16 mouse cellular contexts compared by ENCODE assay signal in the genomic region with DNA sequence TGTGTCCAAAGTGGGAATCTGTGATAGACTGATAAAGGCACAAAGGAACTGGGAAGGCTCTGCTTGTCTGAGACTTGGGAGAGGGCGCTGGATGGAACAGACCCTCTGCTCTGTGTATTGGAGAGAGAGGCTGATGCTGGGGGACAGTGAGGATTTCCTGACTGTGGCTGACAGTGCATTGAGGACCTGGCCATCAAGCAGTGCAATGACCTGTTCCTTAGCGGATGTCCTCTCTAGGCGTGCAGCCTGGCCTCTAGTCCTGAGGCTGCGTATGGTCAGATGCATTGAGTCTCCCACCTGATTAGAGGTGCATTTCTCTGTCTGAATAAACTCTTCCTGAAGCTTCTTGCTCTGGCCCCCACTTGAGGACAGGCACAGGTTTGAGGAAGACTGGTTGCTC.
DNase-seq lines count a peak whose midpoint lies in the region; ATAC-seq and TF ChIP-seq lines count a peak whose summit lies in the region.
"Had no signal": no experiment of that assay in that cellular context is flagged by ENCODE, and none has a peak within 500 bp of the region (broad histone marks: within the 10 kb centered on the region; RNA-seq: fewer than 3 reads in every experiment).

No protein-coding gene starts in this region.

- H3K4me1 ChIP-seq in heart, embryonic 11.5 days (ENCODE audit: control insufficient read depth, insufficient read depth, low read length), result peaks cover 3% of the 10 kb centered on the region; the same call in 1 of the 2 replicates
- peaks cover 18% of the 10 kb centered on the region; the same call in 1 of the 2 replicates for H3K4me1 ChIP-seq in forebrain, embryonic 14.5 days (ENCODE audit: control insufficient read depth, insufficient read depth, low read length)
- no peaks in the 10 kb centered on the region for H3K4me1 ChIP-seq in hindbrain, postnatal 0 days (ENCODE audit: insufficient read depth, low read length)
- H3K4me1 ChIP-seq in neural tube, embryonic 14.5 days (ENCODE audit: control insufficient read depth, insufficient read depth, low read length), result peaks cover 23% of the 10 kb centered on the region
- H3K4me1 ChIP-seq: intestine, embryonic 15.5 days; limb, embryonic 15.5 days; lung, embryonic 15.5 days; stomach, embryonic 15.5 days had no signal

- no peak for TF ChIP-seq CTCF in hindbrain, postnatal 0 days (IDR thresholded peaks at IDR 0.05; ENCODE audit: low read depth)

- no peak for ATAC-seq in heart, embryonic 11.5 days (replicated peaks; ENCODE audit: insufficient number of reproducible peaks, low FRiP score, low TSS enrichment)
- no peak for ATAC-seq in forebrain, embryonic 14.5 days
- no peak for ATAC-seq in hindbrain, postnatal 0 days
- no peak for ATAC-seq in neural tube, embryonic 14.5 days (ENCODE audit: low read depth)
- ATAC-seq: intestine, embryonic 15.5 days had no signal

- H3K27ac ChIP-seq in heart, embryonic 11.5 days (ENCODE audit: low read depth, low read length), result no peak overlapping the region
- no peak overlapping the region for H3K27ac ChIP-seq in forebrain, embryonic 14.5 days (ENCODE audit: low read depth, low read length)
- peak overlapping the region; percentile 82; the same call in 1 of the 2 replicates for H3K27ac ChIP-seq in hindbrain, postnatal 0 days
- H3K27ac ChIP-seq in neural tube, embryonic 14.5 days (ENCODE audit: low read depth, low read length), result peak overlapping the region; percentile 69; the same call in 1 of the 2 replicates
- H3K27ac ChIP-seq: heart, embryonic 15.5 days; intestine, embryonic 15.5 days; limb, embryonic 15.5 days; lung, embryonic 15.5 days; stomach, embryonic 15.5 days had no signal

- H3K4me3 ChIP-seq in heart, embryonic 11.5 days (ENCODE audit: low read depth, low read length), result no peak overlapping the region
- peak overlapping the region; percentile 39 for H3K4me3 ChIP-seq in forebrain, embryonic 14.5 days (ENCODE audit: low read depth, low read length)
- H3K4me3 ChIP-seq in hindbrain, postnatal 0 days (ENCODE audit: low read length), result peak overlapping the region; percentile 56
- H3K4me3 ChIP-seq in neural tube, embryonic 14.5 days (ENCODE audit: low read depth, low read length), result peak overlapping the region; percentile 44
- H3K4me3 ChIP-seq: heart, embryonic 15.5 days; intestine, embryonic 15.5 days; limb, embryonic 15.5 days; lung, embryonic 15.5 days; stomach, embryonic 15.5 days had no signal

- H3K27me3 ChIP-seq in heart, embryonic 11.5 days (ENCODE audit: control insufficient read depth, insufficient read depth, low read length), result no peaks in the 10 kb centered on the region
- no peaks in the 10 kb centered on the region for H3K27me3 ChIP-seq in forebrain, embryonic 14.5 days (replicated peaks; ENCODE audit: control insufficient read depth, insufficient read depth, low read length)
- H3K27me3 ChIP-seq in hindbrain, postnatal 0 days (ENCODE audit: insufficient read depth, low read length), result no peaks in the 10 kb centered on the region
- no peaks in the 10 kb centered on the region for H3K27me3 ChIP-seq in neural tube, embryonic 14.5 days (ENCODE audit: control insufficient read depth, insufficient read depth, low read length)
- H3K27me3 ChIP-seq: heart, embryonic 15.5 days; intestine, embryonic 15.5 days; limb, embryonic 15.5 days; lung, embryonic 15.5 days; stomach, embryonic 15.5 days had no signal

- no peak overlapping the region for H3K4me2 ChIP-seq in heart, embryonic 11.5 days
- H3K4me2 ChIP-seq in forebrain, embryonic 14.5 days (ENCODE audit: low read length), result peak overlapping the region; percentile 60
- peak overlapping the region; percentile 74 for H3K4me2 ChIP-seq in hindbrain, postnatal 0 days (ENCODE audit: low read depth, low read length)
- peak overlapping the region; percentile 70 for H3K4me2 ChIP-seq in neural tube, embryonic 14.5 days (ENCODE audit: low read depth, low read length)
- H3K4me2 ChIP-seq: heart, embryonic 15.5 days; intestine, embryonic 15.5 days; limb, embryonic 15.5 days; lung, embryonic 15.5 days; stomach, embryonic 15.5 days had no signal

- DNase-seq in heart, adult 11 months, result peak; percentile 77
- DNase-seq in forebrain, embryonic 14.5 days (ENCODE audit: low spot score), result no peak
- DNase-seq in hindbrain, postnatal 0 days (ENCODE audit: low spot score), result no peak
- no peak for DNase-seq in lung, postnatal 4 days
- DNase-seq in kidney, adult 11 months, result no peak
- no peak for DNase-seq in retina, embryonic 14.5 days (ENCODE audit: low spot score)
- DNase-seq: gastrocnemius, postnatal 25 days; kidney, postnatal 25 days; thymus, postnatal 36 days had no signal

- no peaks in the 10 kb centered on the region for H3K9me3 ChIP-seq in heart, embryonic 11.5 days (replicated peaks; ENCODE audit: control insufficient read depth, low read length)
- no peaks in the 10 kb centered on the region for H3K9me3 ChIP-seq in forebrain, embryonic 14.5 days (replicated peaks; ENCODE audit: control insufficient read depth, low read length)
- H3K9me3 ChIP-seq in hindbrain, postnatal 0 days (ENCODE audit: low read length), result no peaks in the 10 kb centered on the region
- no peaks in the 10 kb centered on the region for H3K9me3 ChIP-seq in neural tube, embryonic 14.5 days (ENCODE audit: control insufficient read depth, low read length)
- H3K9me3 ChIP-seq: heart, embryonic 15.5 days; intestine, embryonic 15.5 days; limb, embryonic 15.5 days; lung, embryonic 15.5 days; stomach, embryonic 15.5 days had no signal

- no peaks in the 10 kb centered on the region for H3K36me3 ChIP-seq in heart, embryonic 11.5 days (ENCODE audit: control insufficient read depth, insufficient read depth, low read length)
- no peaks in the 10 kb centered on the region for H3K36me3 ChIP-seq in forebrain, embryonic 14.5 days (ENCODE audit: control insufficient read depth, insufficient read depth, low read length)
- H3K36me3 ChIP-seq in hindbrain, postnatal 0 days (ENCODE audit: insufficient read depth, low read length), result no peaks in the 10 kb centered on the region
- H3K36me3 ChIP-seq in neural tube, embryonic 14.5 days (ENCODE audit: control insufficient read depth, insufficient read depth, low read length), result no peaks in the 10 kb centered on the region
- H3K36me3 ChIP-seq: heart, embryonic 15.5 days; intestine, embryonic 15.5 days; limb, embryonic 15.5 days; lung, embryonic 15.5 days; stomach, embryonic 15.5 days had no signal

- WGBS in heart, embryonic 11.5 days (ENCODE audit: insufficient replicate concordance), result 76% methylated on average over 4 of the region's 4 CpGs
- 94% methylated on average over 4 of the region's 4 CpGs for WGBS in forebrain, embryonic 14.5 days
- 71% methylated on average over 4 of the region's 4 CpGs for WGBS in hindbrain, postnatal 0 days
- 73% methylated on average over 4 of the region's 4 CpGs for WGBS in neural tube, embryonic 14.5 days

- no peak overlapping the region for H3K9ac ChIP-seq in heart, embryonic 11.5 days (ENCODE audit: low read depth, low read length)
- peak overlapping the region; percentile 64 for H3K9ac ChIP-seq in forebrain, embryonic 14.5 days (ENCODE audit: low read length)
- H3K9ac ChIP-seq in hindbrain, postnatal 0 days (replicated peaks; ENCODE audit: low read length), result peak overlapping the region; percentile 62
- H3K9ac ChIP-seq in neural tube, embryonic 14.5 days (replicated peaks; ENCODE audit: low read depth, low read length), result peak overlapping the region; percentile 46
- H3K9ac ChIP-seq: heart, embryonic 15.5 days; intestine, embryonic 15.5 days; limb, embryonic 15.5 days; lung, embryonic 15.5 days; stomach, embryonic 15.5 days had no signal

Comparison
In these comparisons a context has a peak if more than half of its experiments do, and no peak if none do; other contexts are left out.
1. H3K27ac ChIP-seq: peak in hindbrain, postnatal 0 days (single experiment) and neural tube, embryonic 14.5 days (single experiment); none in heart, embryonic 11.5 days (single experiment) and forebrain, embryonic 14.5 days (single experiment).